Mouse (Mus musculus): Measurements from ENCODE around the gene Plscr2.

DNA sequence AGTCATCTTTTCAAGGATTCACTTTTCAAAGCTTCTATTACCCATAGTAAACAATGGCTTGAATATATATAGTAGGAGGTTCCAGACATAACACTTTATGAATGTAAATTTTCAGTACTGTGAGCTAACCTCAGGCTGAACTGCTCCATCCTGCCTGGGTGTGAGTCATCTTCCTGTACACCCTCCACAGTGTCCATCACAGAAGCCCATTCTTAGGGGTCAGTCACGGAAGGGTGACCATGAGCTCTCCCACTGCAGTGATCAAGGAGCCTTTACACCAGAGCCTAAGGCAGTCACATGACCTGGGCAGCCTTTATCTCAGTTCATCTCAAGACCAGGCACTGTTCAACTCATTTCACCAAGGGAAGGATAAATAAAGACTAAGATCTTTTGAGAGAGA lies 7.7 kb upstream of the Plscr2 start:
- TF ChIP-seq CTCF (IDR thresholded peaks at IDR 0.05; ENCODE audit: low read depth, low read length) (no peak), POLR2A (IDR thresholded peaks at IDR 0.05; ENCODE audit: extremely low read depth, insufficient read depth, low read length) (no peak)

Data from liver, adult 2 months (tissue).